Mouse (Mus musculus) large intestine, adult 2 months (tissue): Measurements from ENCODE around the gene Ypel5. TPM values are rescaled to one million over a fixed set of nuclear protein-coding genes. Genes with fewer than 3 reads are reported as not detected.

ENCODE experiments used
- DNase-seq: peaks from one replicate; pipeline ENCODE4 v3.0.0-alpha.2; 2012; ENCODE audit warnings: low read depth, low spot score
- WGBS: fragments of 180-500 bp; shearing (Covaris S2); methylation state at CpG from one replicate; pipeline ENCODE4 v1.1.7; 2018; 5-methylcytosine and 5-hydroxymethylcytosine counted together
- polyA plus RNA-seq: library from polyadenylated mRNA; depleted of rRNA; stranded (reverse); fragments of >200 nt; gene quantifications from 2 replicates; pipeline ENCODE4 v1.2.3, GENCODE M21; 2012; rRNA removed

Gene Ypel5
- polyA plus RNA-seq, 1 experiment: 14.2 TPM

- DNase-seq: no peak
- WGBS: 91% methylated on average over 5 of the region's 5 CpGs
Measured at GRCm38 (mm10) chr17:72897961-72898360, 61.7 kb downstream of the Ypel5 start.

DNA sequence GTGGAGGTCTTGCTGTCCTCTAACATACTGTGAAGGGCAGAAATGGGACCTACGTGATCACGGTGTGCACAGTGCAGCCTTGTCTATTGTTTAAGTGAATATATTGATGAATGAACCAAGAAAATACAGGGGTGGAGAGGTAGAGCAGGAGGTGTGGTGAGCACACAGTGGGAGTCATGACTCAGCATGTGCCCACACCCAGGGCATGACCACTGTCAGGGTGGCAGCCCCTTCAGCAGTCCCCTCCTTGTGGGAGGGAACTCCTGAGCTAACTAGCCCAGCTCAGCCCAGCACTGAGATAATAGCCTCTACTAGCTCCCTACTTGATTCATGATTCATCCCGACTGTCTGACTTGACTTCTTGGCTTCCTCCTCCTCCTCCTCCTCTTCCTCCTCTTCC is 62.5 kb downstream of the Ypel5 start:
- DNase-seq: no peak

More for the DNA sequence above, 62.5 kb downstream of the Ypel5 start:
- 63% methylated on average over 3 of the region's 3 CpGs for WGBS

Other genes starting within 250 kb of the Ypel5 start
- 0.03 and 0.05 TPM in 2 replicates for gene Alk, start 231.8 kb upstream of the Ypel5 start, polyA plus RNA-seq
- 55.2 and 59.1 TPM in 2 replicates for gene Lbh, start 81.9 kb downstream of the Ypel5 start, polyA plus RNA-seq